Mouse (Mus musculus): ENCODE data around the gene Robo2.

DNA sequence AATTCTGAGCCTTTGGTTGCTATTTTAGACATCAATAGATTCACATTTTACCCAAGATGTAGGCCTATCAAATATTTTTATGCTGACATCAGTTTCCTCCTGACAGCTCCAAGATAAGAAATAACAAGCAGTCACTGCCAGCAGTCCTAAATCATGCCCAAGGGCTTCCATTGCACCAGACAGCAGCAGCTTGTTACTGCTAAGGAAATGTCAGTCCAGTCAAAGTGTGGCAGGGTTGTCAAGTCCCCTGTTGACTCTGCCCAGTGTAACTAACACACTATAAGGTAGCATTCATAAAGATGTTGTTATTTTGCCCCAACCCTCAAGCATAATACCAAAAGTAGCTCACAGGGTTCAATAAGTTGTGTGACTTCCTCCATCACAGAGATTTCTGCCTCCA, 243.8 kb downstream of the Robo2 start:
- TF ChIP-seq USF1 (IDR thresholded peaks at IDR 0.05; ENCODE audit: low read depth) (no peak), CTCF (IDR thresholded peaks at IDR 0.05; ENCODE audit: control insufficient read depth, insufficient read depth, insufficient read length) (no peak), MAX (IDR thresholded peaks at IDR 0.05) (no peak), MYOG (IDR thresholded peaks at IDR 0.05; ENCODE audit: control insufficient read depth, extremely low read depth, insufficient read length) (no peak), CEBPB (IDR thresholded peaks at IDR 0.05; ENCODE audit: low read depth) (no peak)
